Mouse (Mus musculus): ENCODE results near the gene Elmo1.
"Not testable (repeated sequence)": the region's sequence is repeated elsewhere in the genome, so short reads cannot be mapped to it uniquely, and the experiment has no call there.

Gene Elmo1

DNA sequence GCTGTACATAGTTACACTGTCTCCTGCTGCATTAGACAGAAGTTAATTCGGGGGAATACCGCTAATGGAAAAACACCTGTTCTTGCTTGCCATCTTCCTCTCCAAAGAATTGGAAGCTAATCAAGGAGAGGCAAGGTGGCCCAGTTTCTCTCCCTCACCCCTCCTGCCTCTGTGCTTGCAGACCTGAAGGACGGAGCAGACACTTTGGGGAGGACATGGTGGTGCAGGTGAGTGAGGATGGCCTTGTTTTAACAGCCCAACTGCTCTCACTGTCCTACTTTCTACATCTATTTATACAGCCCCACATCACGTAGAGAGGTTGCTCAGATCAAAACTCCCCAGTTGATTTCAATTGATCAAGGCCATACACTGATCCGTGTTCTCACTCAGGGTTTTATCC, 529.5 kb downstream of the Elmo1 start:
- DNase-seq (ENCODE audit: low spot score): no peak

DNA sequence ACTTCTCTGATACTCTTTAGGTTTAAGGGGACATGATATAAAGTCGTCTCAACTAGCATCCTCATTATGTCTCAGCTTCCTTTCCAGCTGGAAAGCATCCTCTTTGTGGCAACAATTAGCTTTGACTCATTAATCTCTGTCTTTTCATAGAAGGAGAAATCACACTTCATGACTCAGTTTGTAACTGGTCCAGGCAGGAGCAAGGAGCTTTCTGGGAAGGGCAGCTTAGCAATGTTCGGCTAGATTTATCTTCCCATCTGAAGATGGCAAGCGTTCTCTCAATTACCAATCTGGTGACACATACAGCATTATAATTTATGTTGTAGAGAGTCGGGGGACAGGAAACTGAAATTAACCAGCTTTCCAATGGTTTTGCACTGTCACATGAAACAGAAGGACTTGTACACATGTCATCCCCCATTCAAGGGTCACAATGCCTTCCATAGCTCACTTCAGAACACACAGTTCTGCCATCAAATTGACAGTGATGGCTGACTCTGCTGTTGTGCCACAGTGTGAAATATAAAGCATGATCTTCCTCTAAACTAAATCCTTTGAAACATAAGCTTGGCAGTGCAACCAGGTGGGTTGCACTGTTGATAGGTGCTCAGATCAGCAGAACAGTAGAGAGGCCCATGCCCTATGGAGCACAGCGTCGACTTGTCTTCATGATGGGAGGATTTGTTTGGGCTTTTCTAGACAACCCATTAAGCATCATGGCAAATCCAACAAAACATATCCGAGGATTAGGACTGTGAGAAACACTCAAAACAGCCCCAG, 532.9 kb downstream of the Elmo1 start:
- no peak for DNase-seq (ENCODE audit: low spot score)

DNA sequence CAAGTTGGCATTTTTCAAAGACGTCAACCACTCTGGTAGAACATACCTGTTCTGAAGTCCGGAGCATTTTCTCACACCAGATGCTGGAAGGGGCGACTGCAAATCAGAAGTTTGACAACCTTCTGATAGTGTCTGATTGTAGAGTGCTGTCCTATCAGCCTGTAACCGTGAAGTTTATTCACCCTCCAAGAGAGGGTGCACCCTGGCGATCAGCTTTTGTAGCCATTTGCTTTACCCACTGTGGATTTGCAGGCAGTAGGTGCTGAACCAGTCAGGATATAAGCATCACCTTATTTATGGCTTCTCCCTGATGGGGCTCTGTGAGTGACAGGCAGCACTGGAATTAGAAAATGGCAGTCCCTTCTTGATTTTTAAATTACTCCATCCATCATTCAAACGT, 537.4 kb downstream of the Elmo1 start:
- no peak for DNase-seq (ENCODE audit: low spot score)

DNA sequence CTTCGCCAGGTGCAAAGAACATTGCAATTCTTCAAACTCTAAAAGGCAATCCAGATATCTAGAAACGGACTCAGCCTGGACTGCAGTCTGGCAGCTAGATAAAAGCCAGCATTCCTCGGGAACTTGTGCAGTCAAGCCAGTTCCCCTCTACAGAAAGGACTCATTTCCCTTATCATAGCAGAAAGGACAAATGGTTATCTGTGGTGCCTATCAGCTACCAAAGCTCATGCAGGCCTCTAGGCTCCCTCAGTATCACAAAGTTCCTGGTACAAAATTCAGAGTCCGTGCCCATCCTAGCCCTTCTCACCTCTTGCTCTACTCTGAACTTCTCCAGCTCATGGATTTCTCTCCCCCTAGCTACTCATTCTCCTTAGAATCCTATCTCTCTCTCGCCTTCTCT, 542.1 kb downstream of the Elmo1 start:
- DNase-seq (ENCODE audit: low spot score): no peak

DNA sequence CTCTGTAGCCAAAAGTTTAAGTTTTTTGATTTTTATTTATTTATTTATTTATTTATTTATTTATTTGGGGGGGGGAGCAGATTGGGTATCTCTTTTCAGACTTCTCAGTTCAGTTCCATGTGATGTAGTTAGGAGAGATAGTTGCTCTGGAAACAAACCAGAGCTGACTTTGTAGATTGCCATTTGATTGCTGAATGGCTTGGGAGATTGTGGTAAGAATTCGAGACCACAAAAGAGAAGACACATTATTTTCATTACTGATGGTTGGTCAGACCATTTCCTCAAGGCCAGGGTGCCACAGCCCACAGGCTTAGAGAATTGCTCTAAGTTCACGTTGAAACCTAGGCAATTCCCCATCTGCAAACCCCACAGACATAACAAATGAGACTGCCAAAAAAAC, 544.3 kb downstream of the Elmo1 start:
- not testable (repeated sequence) for DNase-seq (ENCODE audit: low spot score)

DNA sequence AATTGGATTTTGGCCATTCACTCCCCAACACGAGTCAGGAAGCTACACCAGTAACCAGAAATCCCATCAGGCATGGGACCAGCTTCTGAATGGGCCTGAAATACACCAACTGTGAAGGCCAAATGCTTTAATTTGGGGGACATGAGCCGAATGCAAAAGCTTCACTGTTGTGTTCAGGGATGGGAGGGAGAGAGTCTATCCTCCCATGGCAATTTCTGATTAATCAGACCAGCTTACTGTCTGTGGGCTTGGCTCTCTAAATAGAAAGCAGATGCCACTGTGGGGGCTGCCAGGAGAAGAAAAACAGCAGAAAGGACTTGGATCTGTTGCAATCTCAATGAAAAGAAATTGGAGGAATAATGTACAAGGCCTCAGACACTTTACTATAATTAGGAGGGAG, 545.2 kb downstream of the Elmo1 start:
- DNase-seq (ENCODE audit: low spot score): no peak

All from urinary bladder, postnatal 14 days (tissue).